Mouse (Mus musculus) embryonic facial prominence, embryonic 11.5 days (tissue): Measurements from ENCODE around the gene Dusp19. TPM values are rescaled to one million over a fixed set of nuclear protein-coding genes. Genes with fewer than 3 reads are reported as not detected.

Experiments used
- ATAC-seq: fragments of 200-750 bp; cut with Nextera tagmentation; replicated peaks from 2 replicates; pipeline ENCODE4 v1.8.0; 2017; ENCODE audit warnings: low read depth; ENCODE audit not compliant: insufficient number of reproducible peaks, low FRiP score, low TSS enrichment
- DNase-seq: peaks from one replicate; pipeline ENCODE4 v3.0.0-alpha.2; 2015; ENCODE audit warnings: low spot score
- H3K27ac ChIP-seq: fragments of 300-500 bp; sonication (generic); replicated peaks from 2 replicates; pipeline ENCODE4 v1.5.1; 2014; ENCODE audit warnings: mild to moderate bottlenecking, low read depth, low read length, control low read depth
- H3K27me3 ChIP-seq: fragments of 300-500 bp; sonication (generic); 2 replicates; pipeline ENCODE4 v1.6.1; 2014; ENCODE audit warnings: mild to moderate bottlenecking, low read length, moderate library complexity, mixed read lengths; ENCODE audit not compliant: control insufficient read depth, insufficient read depth
- H3K36me3 ChIP-seq: fragments of 300-500 bp; sonication (generic); replicated peaks from 2 replicates; pipeline ENCODE4 v1.6.1; 2014; ENCODE audit warnings: low read depth, mild to moderate bottlenecking, low read length, moderate library complexity, mixed read lengths; ENCODE audit not compliant: control insufficient read depth, insufficient read depth
- H3K4me1 ChIP-seq: fragments of 300-500 bp; sonication (generic); 2 replicates; pipeline ENCODE4 v1.6.1; 2014; ENCODE audit warnings: low read length, mixed read lengths; ENCODE audit not compliant: control insufficient read depth, insufficient read depth
- H3K4me2 ChIP-seq: fragments of 300-500 bp; sonication (generic); 2 replicates; pipeline ENCODE4 v1.6.1; 2014; ENCODE audit warnings: low read depth, mild to moderate bottlenecking, control low read depth, low read length, moderate library complexity
- H3K4me3 ChIP-seq: fragments of 300-500 bp; sonication (generic); 2 replicates; pipeline ENCODE4 v1.5.1; 2014; ENCODE audit warnings: low read depth, low read length, control low read depth
- H3K9ac ChIP-seq: fragments of 300-500 bp; sonication (generic); replicated peaks from 2 replicates; pipeline ENCODE4 v1.6.1; 2014; ENCODE audit warnings: mild to moderate bottlenecking, control low read depth, low read length
- H3K9me3 ChIP-seq: fragments of 300-500 bp; sonication (generic); replicated peaks from 2 replicates; pipeline ENCODE4 v1.6.1; 2016; ENCODE audit warnings: mild to moderate bottlenecking, low read length, inconsistent platforms, mixed read lengths; ENCODE audit not compliant: control insufficient read depth
- WGBS: fragments of 180-500 bp; shearing (Covaris S2); extraction: QIAGEN DNeasy Blood & Tissue Kit; methylation state at CpG from one replicate; pipeline ENCODE4 v1.1.7; 2014; 5-methylcytosine and 5-hydroxymethylcytosine counted together
- polyA plus RNA-seq: library from polyadenylated mRNA; unstranded; fragments of >200 nt; fragmentation: Nextera tagmentation; extraction: Ambion mirVana; gene quantifications from 2 replicates; pipeline ENCODE4 v1.2.1, GENCODE M21; 2014

Gene Dusp19
- polyA plus RNA-seq, 1 experiment from 2014 or later: 20.5 TPM

GRCm38 (mm10) chr2:80582356-80582755 is 34.5 kb upstream of the Dusp19 start:
- 81% methylated on average over 3 of the region's 3 CpGs for WGBS
- no peaks in the 10 kb centered on the region for H3K4me1 ChIP-seq
- DNase-seq (no peak), ATAC-seq (no peak)
- H3K9ac ChIP-seq: no peak overlapping the region
- no peak overlapping the region for H3K27ac ChIP-seq
- no peaks in the 10 kb centered on the region for H3K36me3 ChIP-seq
- H3K27me3 ChIP-seq: no peaks in the 10 kb centered on the region
- no peak overlapping the region for H3K4me2 ChIP-seq
- no peaks in the 10 kb centered on the region for H3K9me3 ChIP-seq
- no peak overlapping the region for H3K4me3 ChIP-seq

- H3K9ac ChIP-seq: no peak overlapping the region
- H3K27ac ChIP-seq: no peak overlapping the region
- ATAC-seq: no peak
- no peak overlapping the region for H3K4me2 ChIP-seq
- no peak for DNase-seq
- WGBS: 73% methylated on average over 4 of the region's 4 CpGs
- H3K27me3 ChIP-seq: no peaks in the 10 kb centered on the region
- H3K4me3 ChIP-seq: no peak overlapping the region
- no peaks in the 10 kb centered on the region for H3K9me3 ChIP-seq
- no peaks in the 10 kb centered on the region for H3K4me1 ChIP-seq
- no peaks in the 10 kb centered on the region for H3K36me3 ChIP-seq
These were observed 22.5 kb upstream of the Dusp19 start for GRCm38 (mm10) chr2:80594215-80594918.

GRCm38 (mm10) chr2:80596960-80597359 is 19.9 kb upstream of the Dusp19 start:
- DNase-seq (no peak), ATAC-seq (no peak)
- no peak overlapping the region for H3K4me3 ChIP-seq
- H3K27me3 ChIP-seq: no peaks in the 10 kb centered on the region
- 76% methylated on average over 5 of the region's 5 CpGs for WGBS
- no peak overlapping the region for H3K27ac ChIP-seq
- no peak overlapping the region for H3K9ac ChIP-seq
- H3K4me1 ChIP-seq: no peaks in the 10 kb centered on the region
- no peak overlapping the region for H3K4me2 ChIP-seq
- no peaks in the 10 kb centered on the region for H3K36me3 ChIP-seq
- no peaks in the 10 kb centered on the region for H3K9me3 ChIP-seq

- no peaks in the 10 kb centered on the region for H3K36me3 ChIP-seq
- H3K27ac ChIP-seq: no peak overlapping the region
- ATAC-seq (no peak), DNase-seq (no peak)
- H3K4me3 ChIP-seq: no peak overlapping the region
- H3K4me2 ChIP-seq: no peak overlapping the region
- no peak overlapping the region for H3K9ac ChIP-seq
- 94% methylated on average over 3 of the region's 3 CpGs for WGBS
- H3K9me3 ChIP-seq: no peaks in the 10 kb centered on the region
- H3K4me1 ChIP-seq: no peaks in the 10 kb centered on the region
- no peaks in the 10 kb centered on the region for H3K27me3 ChIP-seq
These were observed 17.0 kb upstream of the Dusp19 start for GRCm38 (mm10) chr2:80599850-80600249.

GRCm38 (mm10) chr2:80600611-80601010 is 16.2 kb upstream of the Dusp19 start:
- Histone ChIP-seq H3K4me2 (no peak overlapping the region), H3K27ac (no peak overlapping the region), H3K27me3 (no peaks in the 10 kb centered on the region), H3K9me3 (no peaks in the 10 kb centered on the region), H3K4me1 (no peaks in the 10 kb centered on the region), H3K4me3 (no peak overlapping the region), H3K9ac (no peak overlapping the region), H3K36me3 (no peaks in the 10 kb centered on the region)
- ATAC-seq (no peak), DNase-seq (no peak)

GRCm38 (mm10) chr2:80602756-80603155 is 14.1 kb upstream of the Dusp19 start:
- Histone ChIP-seq H3K9me3 (no peaks in the 10 kb centered on the region), H3K4me2 (no peak overlapping the region), H3K4me1 (no peaks in the 10 kb centered on the region), H3K4me3 (no peak overlapping the region), H3K9ac (no peak overlapping the region), H3K27me3 (no peaks in the 10 kb centered on the region), H3K36me3 (no peaks in the 10 kb centered on the region), H3K27ac (no peak overlapping the region)
- WGBS: 89% methylated on average over 13 of the region's 13 CpGs
- no peak for DNase-seq
- ATAC-seq: no peak

- no peaks in the 10 kb centered on the region for H3K4me1 ChIP-seq
- H3K9me3 ChIP-seq: no peaks in the 10 kb centered on the region
- 89% methylated on average over 19 of the region's 19 CpGs for WGBS
- no peaks in the 10 kb centered on the region for H3K36me3 ChIP-seq
- H3K4me3 ChIP-seq: no peak overlapping the region
- no peak overlapping the region for H3K27ac ChIP-seq
- no peak overlapping the region for H3K9ac ChIP-seq
- H3K4me2 ChIP-seq: no peak overlapping the region
- ATAC-seq (no peak), DNase-seq (no peak)
- H3K27me3 ChIP-seq: no peaks in the 10 kb centered on the region
These were observed 12.9 kb upstream of the Dusp19 start for GRCm38 (mm10) chr2:80603771-80604426.

- Histone ChIP-seq H3K9ac (no peak overlapping the region), H3K4me2 (no peak overlapping the region), H3K36me3 (no peaks in the 10 kb centered on the region), H3K27me3 (no peaks in the 10 kb centered on the region), H3K4me3 (no peak overlapping the region), H3K27ac (no peak overlapping the region), H3K9me3 (no peaks in the 10 kb centered on the region), H3K4me1 (no peaks in the 10 kb centered on the region)
- 48% methylated on average over 1 of the region's 1 CpGs for WGBS
- ATAC-seq (no peak), DNase-seq (no peak)
These were observed 4.6 kb upstream of the Dusp19 start for GRCm38 (mm10) chr2:80612286-80612685.
